Mouse (Mus musculus) lung, embryonic 16.5 days (tissue): ENCODE data around the gene Defa30. TPM values are rescaled to one million over a fixed set of nuclear protein-coding genes. Genes with fewer than 3 reads are reported as not detected.
"Not testable (repeated sequence)": the region's sequence is repeated elsewhere in the genome, so short reads cannot be mapped to it uniquely, and the experiment has no call there.

ENCODE experiments used
- ATAC-seq: fragments of 200-750 bp; cut with Nextera tagmentation; 2 replicates; pipeline ENCODE4 v1.8.0; 2017; ENCODE audit warnings: low read depth, mild to moderate bottlenecking, moderate library complexity
- H3K27ac ChIP-seq: fragments of 300-500 bp; sonication (generic); 2 replicates; pipeline ENCODE4 v1.5.1; 2014; ENCODE audit warnings: mild to moderate bottlenecking, control low read depth, low read length
- H3K27me3 ChIP-seq: fragments of 300-500 bp; sonication (generic); 2 replicates; pipeline ENCODE4 v1.6.1; 2014; ENCODE audit warnings: low read depth, low read length, mixed read lengths; ENCODE audit not compliant: control insufficient read depth, insufficient read depth
- H3K36me3 ChIP-seq: fragments of 300-500 bp; sonication (generic); 2 replicates; pipeline ENCODE4 v1.6.1; 2014; ENCODE audit warnings: low read length; ENCODE audit not compliant: control insufficient read depth, insufficient read depth
- H3K4me1 ChIP-seq: fragments of 300-500 bp; sonication (generic); replicated peaks from 2 replicates; pipeline ENCODE4 v1.6.1; 2014; ENCODE audit warnings: low read length, mixed read lengths; ENCODE audit not compliant: control insufficient read depth, insufficient read depth
- H3K4me2 ChIP-seq: fragments of 300-500 bp; sonication (generic); 2 replicates; pipeline ENCODE4 v1.6.1; 2014; ENCODE audit warnings: low read depth, low read length, control low read depth
- H3K4me3 ChIP-seq: fragments of 300-500 bp; sonication (generic); 2 replicates; pipeline ENCODE4 v1.5.1; 2014; ENCODE audit warnings: mild to moderate bottlenecking, low read length, control low read depth
- H3K9ac ChIP-seq: fragments of 300-500 bp; sonication (generic); 2 replicates; pipeline ENCODE4 v1.6.1; 2014; ENCODE audit warnings: low read length, control low read depth
- H3K9me3 ChIP-seq: fragments of 300-500 bp; sonication (generic); 2 replicates; pipeline ENCODE4 v1.6.1; 2016; ENCODE audit warnings: low read length; ENCODE audit not compliant: control insufficient read depth
- WGBS: fragments of 180-500 bp; shearing (Covaris S2); extraction: QIAGEN DNeasy Blood & Tissue Kit; methylation state at CpG from one replicate; pipeline ENCODE4 v1.1.7; 2014; 5-methylcytosine and 5-hydroxymethylcytosine counted together
- polyA plus RNA-seq: library from polyadenylated mRNA; unstranded; fragments of >200 nt; fragmentation: Nextera tagmentation; extraction: Ambion mirVana; gene quantifications from 2 replicates; pipeline ENCODE4 v1.2.1, GENCODE M21; 2015

Gene Defa30
- not detected in 2 replicates for polyA plus RNA-seq

GRCm38 (mm10) chr8:21134342-21134741 is at the start of gene Defa30:
TSS of gene Defa30 (plus strand) at chr8:21134642.
- not testable (repeated sequence) for H3K27me3 ChIP-seq, H3K4me2 ChIP-seq, H3K4me3 ChIP-seq, ATAC-seq, H3K36me3 ChIP-seq, H3K27ac ChIP-seq, H3K9me3 ChIP-seq, H3K4me1 ChIP-seq, H3K9ac ChIP-seq
- WGBS: 58% methylated on average over 3 of the region's 3 CpGs

- H3K4me1 ChIP-seq: no peaks in the 10 kb centered on the region
- no peak overlapping the region for H3K4me3 ChIP-seq
- H3K9me3 ChIP-seq: no peaks in the 10 kb centered on the region
- H3K4me2 ChIP-seq: no peak overlapping the region
- no peak overlapping the region for H3K27ac ChIP-seq
- ATAC-seq: no peak
- 40% methylated on average over 4 of the region's 4 CpGs for WGBS
- H3K27me3 ChIP-seq: no peaks in the 10 kb centered on the region
- no peaks in the 10 kb centered on the region for H3K36me3 ChIP-seq
- H3K9ac ChIP-seq: no peak overlapping the region
Observed at GRCm38 (mm10) chr8:21093106-21093505, 41.3 kb upstream of the Defa30 start.

GRCm38 (mm10) chr8:21095950-21096349 is 38.5 kb upstream of the Defa30 start, which contains the start of gene Gm14851:
TSS of gene Gm14851 (minus strand) at chr8:21096050.
- not testable (repeated sequence) for H3K4me2 ChIP-seq, H3K9me3 ChIP-seq, H3K36me3 ChIP-seq, H3K27ac ChIP-seq, ATAC-seq, H3K27me3 ChIP-seq, H3K4me3 ChIP-seq, H3K4me1 ChIP-seq, H3K9ac ChIP-seq
- WGBS: no CpG with 5 or more reads among the region's 2 CpGs

GRCm38 (mm10) chr8:21161977-21162376 is 27.5 kb downstream of the Defa30 start, which contains the start of gene Defa22:
TSS of gene Defa22 (plus strand) at chr8:21162277.
- not testable (repeated sequence) for H3K4me2 ChIP-seq, H3K27me3 ChIP-seq, ATAC-seq, H3K4me3 ChIP-seq, H3K4me1 ChIP-seq, H3K9ac ChIP-seq, H3K36me3 ChIP-seq, H3K27ac ChIP-seq, H3K9me3 ChIP-seq
- no CpG with 5 or more reads among the region's 1 CpGs for WGBS

Other genes with a start within 250 kb of the Defa30 start
- not detected in 2 replicates for gene Defb33, start 242.0 kb upstream of the Defa30 start, polyA plus RNA-seq
- not detected in 2 replicates for gene Gm15056, start 232.0 kb upstream of the Defa30 start, polyA plus RNA-seq
- not detected in 2 replicates for gene Gm6040, start 212.6 kb upstream of the Defa30 start, polyA plus RNA-seq
- gene AY761185, start 189.9 kb upstream of the Defa30 start, polyA plus RNA-seq: not detected in 2 replicates
- not detected in 2 replicates for gene Defa21, start 109.1 kb upstream of the Defa30 start, polyA plus RNA-seq
- gene Defa23, start 79.6 kb upstream of the Defa30 start, polyA plus RNA-seq: not detected in 2 replicates
- gene Defa35, start 69.6 kb upstream of the Defa30 start, polyA plus RNA-seq: not detected in 2 replicates
- not detected in 2 replicates for gene Defa25, start 50.2 kb upstream of the Defa30 start, polyA plus RNA-seq
- not detected in 2 replicates for gene Gm14851, start 38.6 kb upstream of the Defa30 start, polyA plus RNA-seq
- gene Defa22, start 27.6 kb downstream of the Defa30 start, polyA plus RNA-seq: not detected in 2 replicates
- gene Defa31, start 57.0 kb downstream of the Defa30 start, polyA plus RNA-seq: not detected in 2 replicates
- gene Gm15293, start 66.9 kb downstream of the Defa30 start, polyA plus RNA-seq: not detected in 2 replicates
- gene Gm15292, start 115.1 kb downstream of the Defa30 start, polyA plus RNA-seq: not detected in 2 replicates
- gene Defa27, start 180.9 kb downstream of the Defa30 start, polyA plus RNA-seq: not detected in 2 replicates
- not detected in 2 replicates for gene Defa29, start 192.4 kb downstream of the Defa30 start, polyA plus RNA-seq
- not detected in 2 replicates for gene Defa2, start 243.9 kb downstream of the Defa30 start, polyA plus RNA-seq